Mouse (Mus musculus) layer of hippocampus, adult 9-10 months (tissue): ENCODE results near the gene Rpl13a.
"Not testable (repeated sequence)": the region's sequence is repeated elsewhere in the genome, so short reads cannot be mapped to it uniquely, and the experiment has no call there.

Experiments used
- DNase-seq: peaks from one replicate; pipeline ENCODE4 v3.0.0; 2022; ENCODE audit warnings: low spot score

The Rpl13a gene

DNA sequence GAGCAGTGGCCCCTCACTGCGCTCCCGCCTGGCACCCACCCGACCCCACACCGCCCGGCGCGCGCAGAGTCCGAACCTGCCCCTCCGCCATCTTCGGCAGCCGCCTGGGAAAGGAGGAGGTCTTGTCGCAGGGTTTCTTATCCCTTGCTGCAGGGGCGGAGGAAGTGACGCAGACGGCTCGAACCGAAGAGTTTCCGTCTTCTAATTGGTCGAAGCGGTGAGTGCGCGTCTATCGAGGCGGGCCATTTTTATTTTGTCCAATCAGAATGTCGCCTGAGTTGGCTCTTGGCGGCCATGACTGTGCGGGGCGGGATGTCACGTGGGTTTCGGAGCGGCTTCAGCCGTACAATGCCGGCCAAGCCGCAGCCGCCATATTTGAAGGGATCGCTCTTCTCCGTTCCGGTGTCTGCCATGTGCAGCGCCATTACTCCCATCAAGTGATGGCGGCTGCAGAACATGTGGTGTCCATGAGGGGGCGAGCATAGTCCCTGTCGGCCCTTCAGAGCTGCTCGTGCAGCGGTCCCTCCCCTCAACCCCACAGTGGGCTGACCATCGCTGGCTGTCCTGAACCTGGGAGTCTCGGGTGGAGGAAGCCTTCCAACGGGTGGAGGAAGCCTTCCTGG, at the start of gene Rpl13a:
TSS of gene Rpl13a (minus strand) at position 138 of the 623 bp plus-strand sequence.
- DNase-seq = peak; percentile 98

DNA sequence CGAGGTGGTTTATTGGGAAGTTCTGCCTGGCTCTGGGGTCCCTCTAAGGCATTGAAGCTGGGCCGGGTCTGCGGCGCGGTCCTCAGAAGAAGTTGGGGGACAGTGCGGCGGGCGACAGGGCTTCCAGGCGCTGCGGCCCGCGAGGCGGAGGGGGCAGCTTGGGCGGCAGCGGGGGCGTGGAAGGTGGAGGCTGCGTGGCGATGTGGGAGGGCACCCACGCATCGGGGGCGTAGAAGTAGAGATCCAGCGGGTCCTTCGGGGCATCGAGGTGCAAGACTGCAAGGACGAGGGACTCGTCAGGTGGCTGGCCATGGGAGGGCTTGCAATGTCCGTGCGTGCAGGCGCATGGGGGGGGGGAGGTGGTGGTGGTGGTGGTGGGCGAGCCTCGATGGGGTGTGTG, 47.8 kb upstream of the Rpl13a start:
- DNase-seq = no peak

DNA sequence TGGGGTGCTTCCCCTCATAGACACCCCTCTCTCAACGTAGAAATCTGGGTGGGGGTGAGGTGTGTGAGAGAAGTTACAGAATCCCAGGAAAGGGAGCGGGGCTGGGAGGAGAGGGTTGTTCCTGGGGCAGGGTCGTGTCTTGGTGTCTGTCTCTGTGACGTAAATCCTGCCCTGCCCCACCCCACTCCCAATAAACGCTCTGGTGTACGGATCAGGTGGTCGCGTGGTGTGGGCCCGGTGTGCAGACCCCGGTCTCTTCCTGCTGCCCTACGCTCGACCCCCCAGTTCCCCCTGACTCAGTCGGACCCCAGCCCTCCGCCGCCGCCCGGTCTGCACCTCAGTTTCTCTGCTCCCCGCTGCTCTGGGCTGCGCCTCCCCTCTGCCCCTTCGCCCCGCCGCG, 47.4 kb upstream of the Rpl13a start:
- DNase-seq = no peak

DNA sequence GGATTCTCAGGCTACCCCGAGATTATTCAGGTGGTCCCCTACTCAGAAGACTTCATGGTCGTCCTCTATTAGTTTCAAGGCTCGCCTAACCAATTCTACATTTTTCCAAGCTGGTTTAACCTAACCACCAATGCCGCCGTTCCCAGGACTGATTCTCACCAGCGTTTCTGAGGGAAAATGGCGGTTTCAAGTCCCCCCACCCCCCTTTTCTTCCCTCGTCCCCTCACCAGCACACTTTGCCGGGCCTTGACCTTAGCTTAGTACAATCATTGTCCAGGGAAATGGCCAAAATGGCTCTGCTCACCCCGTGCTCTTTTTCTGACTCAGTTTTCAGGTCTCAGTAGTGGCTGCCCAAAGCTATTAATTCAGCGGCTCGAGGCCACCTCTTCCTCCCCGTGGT, 46.8 kb upstream of the Rpl13a start:
- no peak for DNase-seq

DNA sequence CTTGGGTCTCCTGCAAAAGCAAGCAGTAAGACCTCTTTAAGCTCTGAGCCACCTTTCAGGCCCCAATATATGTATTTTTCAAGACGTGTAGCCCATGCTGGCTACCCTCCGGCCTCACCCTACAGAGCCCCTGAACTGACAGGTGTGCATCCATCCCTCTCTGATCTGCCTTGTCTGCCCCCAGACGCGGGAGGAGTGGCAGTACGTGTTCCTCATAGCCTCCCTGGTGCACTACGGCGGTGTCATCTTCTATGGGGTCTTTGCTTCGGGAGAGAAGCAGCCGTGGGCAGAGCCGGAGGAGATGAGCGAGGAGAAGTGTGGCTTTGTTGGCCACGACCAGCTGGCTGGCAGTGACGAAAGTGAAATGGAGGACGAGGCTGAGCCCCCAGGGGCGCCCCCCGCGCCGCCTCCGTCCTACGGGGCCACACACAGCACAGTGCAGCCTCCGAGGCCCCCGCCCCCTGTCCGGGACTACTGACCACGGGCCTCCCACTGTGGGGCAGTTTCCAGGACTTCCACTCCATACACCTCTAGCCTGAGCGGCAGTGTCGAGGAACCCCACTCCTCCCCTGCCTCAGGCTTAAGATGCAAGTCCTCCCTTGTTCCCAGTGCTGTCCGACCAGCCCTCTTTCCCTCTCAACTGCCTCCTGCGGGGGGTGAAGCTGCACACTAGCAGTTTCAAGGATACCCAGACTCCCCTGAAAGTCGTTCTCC, 46.2 kb upstream of the Rpl13a start:
- no peak for DNase-seq

DNA sequence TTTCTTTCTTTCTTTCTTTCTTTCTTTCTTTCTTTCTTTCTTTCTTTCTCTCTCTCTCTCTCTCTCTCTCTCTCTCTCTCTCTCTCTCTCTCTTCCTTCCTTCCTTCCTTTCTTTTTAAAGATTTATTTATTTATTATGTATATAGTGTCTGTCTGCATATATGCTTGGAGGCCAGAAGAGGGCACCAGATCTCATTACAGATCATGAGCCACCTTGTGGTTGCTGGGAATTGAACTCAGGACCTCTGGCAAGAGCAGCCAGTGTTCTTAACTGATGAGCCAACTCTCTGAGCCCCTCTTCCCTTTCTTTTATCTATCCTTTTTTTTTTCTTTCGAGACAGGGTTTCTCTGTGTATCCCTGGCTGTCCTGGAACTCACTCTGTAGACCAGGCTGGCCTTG, 45.2 kb upstream of the Rpl13a start:
- DNase-seq = not testable (repeated sequence)

DNA sequence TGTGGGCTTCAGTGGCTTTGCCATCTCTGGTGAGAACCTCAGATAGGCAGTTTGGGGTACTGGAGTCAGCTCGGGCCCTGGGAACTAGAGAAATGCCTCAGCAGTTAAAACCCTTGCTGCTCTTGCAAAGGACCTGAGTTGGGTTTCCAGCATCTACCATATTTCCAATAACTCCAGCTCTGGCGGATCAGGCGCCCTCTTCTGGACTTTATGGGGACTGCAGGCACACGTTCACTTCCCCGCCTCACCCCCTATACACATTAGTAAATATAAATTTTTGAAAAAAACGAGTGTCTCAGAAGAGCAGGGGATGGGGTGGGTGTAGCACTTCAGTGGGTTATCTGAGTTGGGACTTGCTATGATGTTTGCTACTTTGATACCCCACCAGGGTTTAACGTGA, 44.4 kb upstream of the Rpl13a start:
- no peak for DNase-seq

DNA sequence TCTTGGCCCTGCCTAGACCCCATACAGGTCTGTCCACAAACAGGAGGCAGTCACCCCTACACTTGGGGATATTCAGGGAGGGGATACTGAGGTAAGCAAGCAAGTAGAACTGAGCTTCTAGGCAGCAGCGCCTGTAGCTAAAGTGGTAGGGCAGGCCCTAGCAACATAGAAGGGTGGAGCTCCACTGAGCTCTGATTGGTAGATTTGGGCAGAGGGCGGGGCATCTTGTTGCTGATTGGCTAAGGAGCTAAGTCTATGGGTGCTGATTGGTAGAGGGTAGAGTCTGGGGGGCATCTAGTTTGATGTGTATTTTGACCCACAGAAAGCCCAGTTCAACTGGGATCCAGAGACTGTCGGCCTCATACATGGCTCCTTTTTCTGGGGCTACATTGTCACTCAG, 40.9 kb upstream of the Rpl13a start:
- no peak for DNase-seq

DNA sequence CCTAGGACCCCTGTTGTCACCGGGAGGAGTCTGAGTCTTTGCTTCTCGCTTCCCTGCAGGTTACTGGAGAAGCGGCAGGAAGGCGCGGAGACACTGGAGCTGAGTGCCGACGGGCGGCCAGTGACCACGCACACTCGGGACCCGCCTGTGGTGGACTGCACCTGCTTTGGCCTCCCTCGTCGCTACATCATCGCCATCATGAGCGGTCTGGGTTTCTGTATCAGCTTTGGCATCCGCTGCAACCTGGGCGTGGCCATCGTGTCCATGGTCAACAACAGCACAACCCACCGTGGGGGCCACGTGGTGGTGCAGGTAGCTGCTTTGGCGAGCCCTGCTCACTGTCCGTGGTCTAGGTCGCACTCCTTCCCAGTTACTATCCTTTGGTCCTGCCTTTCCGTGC, 40.1 kb upstream of the Rpl13a start:
- no peak for DNase-seq

DNA sequence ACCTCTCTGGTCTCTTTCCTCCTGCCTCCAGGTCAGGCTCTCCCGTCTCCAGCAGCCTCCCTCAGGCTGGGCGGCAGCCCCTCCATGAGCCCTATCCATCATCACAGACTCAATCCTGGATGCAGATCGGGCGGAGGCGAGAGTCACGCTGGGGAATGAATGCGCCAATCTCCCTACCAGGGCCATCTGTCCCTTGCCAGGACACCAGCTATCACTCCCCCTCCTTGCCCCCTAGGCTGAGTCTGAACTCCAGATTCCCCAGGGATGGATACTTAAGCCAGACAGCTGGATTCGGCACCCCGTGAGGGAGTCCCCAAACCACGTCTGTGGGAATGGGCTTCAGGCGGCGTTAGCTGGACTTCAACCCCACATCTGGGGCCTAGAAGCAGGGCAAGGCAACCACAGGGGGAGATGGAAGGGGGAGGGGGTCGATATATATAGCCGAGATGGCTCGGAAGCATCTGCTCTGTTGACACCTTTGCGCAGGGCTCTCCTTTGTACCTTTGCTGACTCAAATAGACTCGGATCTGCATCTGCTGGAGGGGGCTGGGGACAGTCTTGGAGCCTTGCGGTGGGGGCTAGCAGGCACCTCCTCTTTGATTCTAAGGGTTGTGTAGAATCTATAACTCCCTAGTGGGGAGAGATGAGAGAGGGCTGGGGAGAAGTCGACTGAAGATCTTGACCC, 39.3 kb upstream of the Rpl13a start:
- no peak for DNase-seq

DNA sequence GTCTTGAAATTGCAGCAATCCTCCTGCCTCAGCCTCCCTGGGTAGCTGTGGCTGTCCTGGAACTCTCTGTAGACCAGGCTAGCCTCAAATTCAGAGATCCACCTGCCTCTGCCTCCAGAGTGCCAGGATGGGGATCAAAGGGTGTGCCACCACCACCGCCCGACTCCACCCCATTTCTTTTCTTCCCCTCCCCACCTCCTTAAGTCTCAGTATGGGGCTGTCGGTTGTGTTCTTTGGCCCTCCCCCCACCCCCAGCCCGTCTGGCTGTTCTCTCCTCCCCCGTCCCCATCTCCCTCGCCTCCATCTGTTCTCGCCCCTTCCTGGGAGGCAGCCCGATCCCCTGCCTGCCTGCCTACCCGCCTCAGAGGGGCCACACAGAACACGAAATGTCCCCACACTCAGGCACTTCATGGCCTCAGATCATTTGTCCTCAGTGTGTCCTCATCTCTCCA, 38.4 kb upstream of the Rpl13a start:
- no peak for DNase-seq

DNA sequence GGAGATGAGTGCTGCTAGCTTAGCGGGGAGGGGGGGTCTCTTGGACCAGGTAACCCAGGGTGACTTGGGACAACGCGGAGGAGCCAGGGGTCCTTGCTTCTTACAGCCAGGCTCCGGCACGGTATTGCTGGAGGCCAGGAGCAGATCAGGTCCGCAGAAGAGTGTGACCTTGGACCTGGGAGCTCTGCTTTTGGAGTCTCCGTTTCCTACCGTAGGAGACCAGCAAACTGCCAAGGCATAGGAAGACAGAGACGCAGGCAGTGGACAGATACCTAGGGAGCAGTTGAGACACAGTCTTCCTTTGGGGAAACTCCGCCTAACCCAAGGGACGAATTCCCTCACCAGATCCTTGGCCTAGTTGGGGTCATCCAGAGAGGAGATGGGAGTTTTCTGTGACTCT, 37.1 kb upstream of the Rpl13a start:
- DNase-seq = no peak

DNA sequence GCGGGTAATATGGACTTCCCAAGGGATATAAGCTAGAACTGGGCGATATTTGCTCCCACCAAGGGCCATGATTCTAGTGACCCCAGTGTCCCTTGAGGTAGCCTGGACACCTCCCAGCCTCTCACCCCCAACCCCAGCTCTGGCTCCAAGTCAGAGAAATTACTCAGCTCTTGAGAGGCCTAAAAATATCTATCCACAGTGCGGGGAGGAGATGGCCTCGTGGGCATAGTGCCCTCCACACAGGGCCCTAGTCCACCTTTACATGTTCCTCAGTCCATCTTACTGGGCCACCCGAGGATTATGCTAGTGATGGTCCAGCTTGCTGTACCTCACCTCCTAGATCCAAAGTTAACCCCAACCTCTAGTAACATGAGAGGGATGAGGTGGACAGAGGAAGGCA, 36.3 kb upstream of the Rpl13a start:
- DNase-seq = no peak

DNA sequence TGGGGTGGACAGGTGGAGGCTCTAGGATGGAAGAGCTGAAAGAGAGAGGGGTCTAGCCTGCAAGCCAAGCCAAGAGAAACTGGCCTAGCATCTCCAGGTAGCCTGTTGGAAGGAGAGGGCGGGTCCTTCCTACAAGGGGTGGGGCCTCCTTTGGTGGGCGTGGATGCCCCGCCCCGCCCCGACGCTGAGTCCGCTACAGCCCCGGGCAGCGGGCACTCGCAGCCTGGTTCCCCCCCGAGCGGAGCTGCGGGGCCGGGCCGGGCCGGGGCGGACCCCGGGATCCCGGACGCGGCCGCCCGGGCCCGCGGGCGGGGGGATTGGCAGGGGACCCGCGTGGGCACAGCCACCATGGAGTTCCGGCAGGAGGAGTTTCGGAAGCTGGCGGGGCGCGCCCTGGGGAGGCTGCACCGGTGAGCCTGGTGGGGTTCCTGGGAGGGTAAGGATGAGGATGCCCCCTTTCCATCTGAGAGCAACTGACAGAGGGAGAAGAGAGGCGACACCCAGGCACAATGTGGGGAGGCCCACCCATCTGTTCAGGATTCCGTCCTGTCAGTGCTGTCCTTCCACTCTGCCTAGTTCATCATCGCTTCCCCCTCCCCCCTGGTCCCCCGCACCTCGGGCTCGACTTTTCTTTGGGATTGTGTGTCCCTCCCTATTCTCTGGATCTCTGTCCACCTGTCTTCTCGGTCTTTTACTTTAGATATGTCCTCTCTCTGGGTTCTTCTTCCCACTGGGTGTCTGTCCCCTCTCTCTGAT, 35.4 kb upstream of the Rpl13a start, which contains the start of gene Slc17a7:
TSS of gene Slc17a7 (plus strand) at position 215 of the 756 bp plus-strand sequence.
- DNase-seq = no peak

DNA sequence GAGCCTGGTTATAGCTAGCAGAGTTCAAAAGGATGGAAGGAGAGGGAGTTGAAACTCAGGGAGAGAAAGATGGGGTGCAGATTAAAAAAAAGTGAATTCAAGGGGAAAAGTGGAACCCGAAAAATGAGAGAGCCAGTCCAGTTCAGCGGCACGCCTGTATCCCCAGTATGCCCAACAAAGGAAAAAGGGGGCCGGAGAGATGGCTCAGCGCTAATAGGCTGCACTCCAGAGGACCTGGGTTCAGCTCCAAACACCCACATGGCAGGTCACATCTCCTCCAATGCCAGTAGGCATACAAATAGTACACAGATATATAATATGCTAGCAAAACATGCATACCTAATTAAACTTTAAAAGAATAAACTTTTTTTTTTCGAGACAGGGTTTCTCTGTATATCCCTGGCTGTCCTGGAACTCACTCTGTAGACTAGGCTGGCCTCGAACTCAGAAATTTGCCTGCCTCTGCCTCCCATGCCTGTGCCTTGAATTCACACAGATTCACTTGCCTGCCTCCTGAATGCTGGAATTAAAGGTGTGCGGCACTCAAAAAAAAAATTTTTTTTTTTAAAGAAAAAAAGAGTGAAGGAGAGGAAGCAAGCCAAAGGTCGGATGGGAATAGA, 34.5 kb upstream of the Rpl13a start:
- no peak for DNase-seq

DNA sequence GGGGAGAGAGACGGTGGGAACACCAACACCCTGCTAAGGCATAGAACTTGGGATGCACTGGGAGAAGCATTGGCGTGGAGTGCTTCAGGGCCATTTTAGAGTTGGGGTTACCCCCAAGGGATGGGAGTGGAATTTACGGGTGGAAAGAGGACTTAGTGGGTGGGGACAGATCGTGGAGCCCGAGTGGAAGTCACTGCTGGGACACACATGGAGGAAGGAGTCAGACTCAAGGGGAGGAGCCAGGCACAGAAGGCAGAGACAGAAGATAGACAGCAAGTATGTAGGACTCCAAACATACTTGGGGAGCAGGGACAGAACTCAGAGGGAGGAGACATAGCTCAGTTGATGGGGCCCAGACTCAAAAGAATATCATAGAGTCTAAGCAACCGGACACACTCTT, 34.0 kb upstream of the Rpl13a start:
- DNase-seq = no peak

DNA sequence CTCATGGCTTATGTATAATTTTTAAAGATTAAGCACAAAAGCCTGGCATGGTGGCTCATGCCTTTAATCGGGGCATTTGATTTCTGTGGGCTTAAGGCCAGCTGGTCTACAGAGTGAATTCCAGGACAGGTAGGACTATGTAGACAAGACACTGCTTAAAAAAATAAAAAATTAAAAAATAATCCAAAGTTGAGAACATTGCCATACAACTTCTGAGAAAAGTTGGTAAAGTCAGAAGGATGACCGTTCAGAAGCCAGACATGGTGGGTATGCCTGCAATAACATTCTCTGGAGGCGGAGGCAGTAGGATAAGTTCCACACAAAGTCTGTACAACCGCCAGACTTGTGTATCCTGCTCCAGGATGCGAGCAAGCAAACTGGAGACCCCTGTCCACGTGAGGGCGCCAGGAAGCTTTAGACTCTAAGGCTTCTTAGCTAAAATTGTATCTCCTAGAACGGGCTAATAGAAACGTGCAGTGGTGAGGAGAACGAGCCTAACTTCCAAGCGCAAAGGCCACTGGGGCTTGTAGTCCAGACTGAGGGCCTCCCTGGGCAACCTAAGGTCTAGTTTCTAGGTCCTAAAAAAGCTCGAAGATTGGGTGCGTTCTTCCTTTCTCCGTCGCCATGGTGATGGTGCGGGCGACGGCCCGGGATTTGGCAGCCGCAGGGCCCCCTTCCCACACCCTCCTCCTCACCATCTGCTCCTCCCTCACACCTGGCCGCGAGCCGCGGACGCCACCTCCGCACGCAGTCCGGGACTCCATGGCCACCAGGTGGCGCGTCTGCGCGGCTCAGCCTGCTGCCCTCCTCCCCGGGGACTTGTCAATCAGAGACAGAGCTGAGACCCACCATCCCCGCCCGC, 33.3 kb upstream of the Rpl13a start:
- DNase-seq = peak; percentile 86

DNA sequence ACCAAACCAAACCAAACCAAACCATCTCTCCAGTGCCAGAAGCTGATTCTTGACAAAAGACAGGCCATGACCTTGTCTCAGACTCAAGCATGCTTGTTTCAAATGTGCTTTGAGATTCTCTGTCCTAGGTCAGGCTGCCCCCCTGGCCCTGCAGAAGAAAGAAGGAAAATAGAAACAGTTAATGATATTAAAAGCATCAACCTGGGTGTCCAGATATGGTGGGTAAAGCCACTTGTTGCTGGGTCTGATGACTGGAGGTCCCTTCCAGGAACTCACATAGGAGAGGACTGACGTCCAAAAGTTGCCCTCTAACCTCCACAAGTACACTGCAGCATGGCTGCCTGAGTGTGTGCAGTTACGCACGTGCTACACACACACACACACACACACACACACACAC, 32.3 kb upstream of the Rpl13a start:
- DNase-seq = no peak

DNA sequence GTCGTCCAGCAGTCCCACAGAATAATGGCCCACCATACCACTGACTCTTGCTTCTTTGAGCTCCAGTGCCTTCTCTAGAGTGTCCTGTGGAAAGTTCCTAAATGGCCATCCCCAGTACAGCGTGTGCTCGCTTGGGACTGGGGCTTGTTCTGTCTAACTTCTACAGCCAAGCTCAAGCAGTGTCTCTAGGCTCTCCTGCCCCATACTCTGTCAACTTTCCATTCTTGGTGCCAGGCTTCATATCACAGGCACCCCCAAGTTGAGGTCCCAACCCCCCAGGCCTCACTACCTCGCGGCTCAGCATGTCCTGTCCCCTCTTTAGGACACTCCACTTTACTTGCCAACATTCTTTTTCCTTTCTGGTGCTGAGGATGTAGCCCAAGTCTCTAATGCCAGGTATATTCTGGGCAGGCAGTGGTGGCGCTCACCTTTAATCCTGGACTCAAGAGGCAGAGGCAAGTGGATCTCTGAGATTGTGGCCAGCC, 31.8 kb upstream of the Rpl13a start:
- no peak for DNase-seq

DNA sequence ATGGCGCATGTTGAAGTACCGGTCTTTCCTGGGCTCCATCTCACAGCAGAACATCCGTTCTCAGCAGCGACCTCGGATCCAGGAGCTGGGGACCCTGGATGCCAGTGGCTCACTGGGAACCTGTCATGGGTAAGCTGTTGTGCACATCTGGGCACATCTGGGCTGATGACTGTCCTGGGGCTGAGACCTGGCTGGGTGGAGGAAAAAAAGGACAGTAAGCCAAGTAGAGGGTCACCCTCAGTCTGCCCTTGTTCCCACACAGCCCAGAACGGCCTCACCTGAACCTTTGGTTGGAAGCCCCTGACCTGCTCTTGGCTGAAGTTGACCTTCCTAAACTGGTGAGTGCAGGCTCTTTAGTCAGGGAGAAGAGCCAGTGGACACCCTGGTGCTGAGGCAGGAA, 30.4 kb upstream of the Rpl13a start:
- DNase-seq = no peak

DNA sequence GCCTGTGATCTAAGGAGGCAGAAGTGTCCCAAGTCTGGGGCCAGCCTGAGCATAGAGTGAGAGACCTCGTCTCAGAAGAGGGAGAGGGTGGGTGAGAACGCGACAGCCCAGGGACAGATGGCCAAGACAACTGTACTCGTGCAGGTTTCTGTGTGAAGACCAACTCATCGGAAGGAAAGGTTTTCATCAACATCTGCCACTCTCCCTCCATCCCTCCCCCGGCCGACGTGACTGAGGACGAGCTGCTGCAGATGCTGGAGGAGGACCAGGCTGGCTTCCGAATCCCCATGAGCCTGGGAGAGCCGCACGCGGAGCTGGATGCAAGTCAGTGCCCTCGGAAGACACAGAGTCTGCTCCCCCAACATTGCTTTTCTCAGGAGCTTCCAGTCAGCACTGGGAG, 28.9 kb upstream of the Rpl13a start:
- no peak for DNase-seq
